Mouse (Mus musculus) CD8-positive naive resting alpha-beta T cell, adult 2 months (primary cell): ENCODE measurements around the gene Ubp1.

Experiments
- DNase-seq, 2 experiments: peaks; one replicate each; pipeline ENCODE4 v3.0.0; 2022; ENCODE audit warnings: low read depth in 2 of 2, low spot score in 2 of 2

Gene Ubp1

DNA sequence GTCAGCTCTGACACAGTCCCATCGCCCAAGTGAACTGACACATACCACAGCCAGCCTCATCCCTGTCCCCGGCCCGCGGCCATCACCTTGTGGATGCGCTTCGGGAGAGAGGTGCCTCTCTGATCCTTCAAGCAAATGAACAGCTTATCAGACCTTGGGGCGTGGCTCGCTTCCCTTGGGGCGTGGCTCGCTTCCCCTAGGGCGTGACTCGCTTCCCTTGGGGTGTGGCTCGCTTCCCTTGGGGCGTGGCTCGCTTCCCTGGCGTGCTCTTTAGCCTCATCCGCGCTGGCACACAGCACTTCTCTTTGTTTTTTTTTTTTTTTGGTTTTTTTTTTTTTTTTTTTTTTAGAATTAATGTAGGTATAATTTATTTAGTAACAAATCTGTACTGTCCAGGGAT is 80.5 kb downstream of the Ubp1 start:
- DNase-seq: no peak

DNA sequence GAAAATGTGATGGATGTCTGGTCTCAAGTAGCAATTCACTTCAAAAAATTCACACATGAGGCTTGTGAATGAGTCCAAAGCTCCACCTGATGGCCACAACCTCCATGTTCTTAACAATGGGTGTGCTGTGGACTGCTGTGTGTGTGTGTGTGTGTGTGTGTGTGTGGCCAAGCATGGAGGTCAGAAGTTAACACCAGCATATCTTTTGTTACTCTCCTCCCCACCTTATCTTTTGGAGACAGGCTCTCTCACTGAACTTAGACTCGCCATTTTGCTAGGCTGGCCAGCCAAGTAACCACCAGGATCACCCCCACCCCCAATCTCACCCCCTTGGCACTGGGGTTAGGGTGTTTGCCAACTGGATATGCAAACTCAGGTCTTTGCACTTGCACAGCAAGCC is 83.3 kb downstream of the Ubp1 start:
- no peak for DNase-seq

DNA sequence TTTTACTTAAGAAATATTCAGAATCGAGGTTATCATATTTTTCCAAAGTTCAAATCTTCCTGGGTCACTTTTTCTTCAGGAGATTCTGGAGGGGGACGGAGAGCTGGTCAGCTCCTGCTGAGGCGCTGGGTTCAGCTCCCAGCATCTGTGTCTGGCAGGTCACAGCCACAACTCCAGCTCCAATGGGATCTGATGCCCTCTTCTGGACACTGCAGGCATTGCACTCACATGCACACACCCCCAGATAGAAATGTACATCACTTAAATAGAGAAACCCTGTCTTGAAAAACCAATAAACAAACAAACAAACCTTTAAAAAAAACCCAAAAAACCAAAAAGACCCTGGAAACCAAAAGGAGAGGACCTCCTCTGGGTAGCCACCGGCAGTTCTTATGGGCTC is 85.0 kb downstream of the Ubp1 start:
- DNase-seq: no peak

DNA sequence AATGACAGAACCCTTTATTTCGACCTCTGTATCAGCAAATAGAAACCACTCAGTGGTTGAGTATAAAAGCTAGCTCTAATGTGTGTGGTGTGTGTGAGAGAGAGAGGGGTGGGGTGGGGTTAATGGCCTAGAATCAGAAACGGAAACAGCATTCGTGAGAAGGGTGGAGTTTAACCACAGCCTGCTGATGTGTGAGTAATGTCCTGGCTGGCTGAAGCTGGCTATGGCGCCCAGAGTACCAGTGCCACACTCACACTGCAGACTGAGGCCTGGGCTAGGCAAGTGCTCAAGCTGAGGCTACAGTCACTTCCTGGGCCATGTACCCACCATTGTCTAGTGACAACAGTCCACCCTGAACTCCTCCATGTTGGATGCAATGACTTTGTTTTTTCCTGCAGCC is 85.7 kb downstream of the Ubp1 start:
- no peak for DNase-seq

DNA sequence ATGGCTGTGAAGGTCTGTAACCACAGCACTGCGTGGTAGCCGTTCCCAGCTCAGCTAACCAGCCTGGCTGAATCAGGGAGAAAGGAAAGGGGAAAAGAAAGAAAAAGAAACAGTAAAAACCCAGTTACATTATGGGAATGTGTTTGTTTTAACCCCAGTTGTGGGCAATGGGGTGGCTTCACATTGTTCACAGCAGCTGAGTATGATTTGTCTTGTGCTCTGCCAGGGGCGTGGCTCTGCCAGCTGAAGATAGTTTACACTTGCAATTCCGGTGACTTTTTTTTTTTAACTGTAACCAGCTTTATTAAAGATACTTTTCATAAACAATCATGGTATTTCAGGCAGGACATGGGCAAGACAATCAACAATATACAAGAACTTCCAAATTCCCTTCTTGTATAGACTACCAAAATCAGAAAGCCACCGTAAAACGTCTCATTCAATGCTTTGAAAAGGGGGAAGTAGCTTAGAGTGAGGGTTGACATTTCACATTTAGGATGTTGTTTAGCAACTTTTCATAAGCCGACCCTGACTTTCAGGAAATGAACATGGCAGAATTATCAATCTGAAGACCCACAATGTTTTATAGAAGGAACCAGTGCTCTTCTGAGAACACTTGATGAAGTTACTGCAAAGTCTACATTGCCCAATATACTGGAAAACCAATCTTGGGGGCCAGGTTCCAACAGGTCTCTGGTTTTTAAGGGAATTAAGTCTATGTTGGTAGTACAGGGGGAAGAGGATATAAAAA is 88.5 kb downstream of the Ubp1 start:
- DNase-seq: no peak

DNA sequence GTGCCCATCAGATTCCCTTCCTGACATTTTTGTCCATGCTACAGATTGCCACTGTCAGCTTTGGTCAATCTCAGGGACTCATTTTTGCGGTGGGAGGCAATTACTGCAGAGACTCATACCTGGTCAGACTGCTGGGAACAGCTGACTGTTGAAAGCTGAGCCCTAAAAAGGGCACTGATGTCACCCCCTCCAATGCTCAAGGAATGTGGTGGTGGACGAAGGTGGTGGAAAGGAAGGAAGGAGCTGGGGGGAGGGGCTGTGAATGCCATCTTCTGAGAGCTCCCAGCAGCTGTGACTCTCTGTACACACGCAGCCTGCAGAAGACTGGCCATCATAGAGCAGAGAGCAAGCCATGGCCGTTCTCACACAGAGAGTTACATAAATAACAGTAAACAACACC is 91.4 kb downstream of the Ubp1 start:
- no peak for DNase-seq

DNA sequence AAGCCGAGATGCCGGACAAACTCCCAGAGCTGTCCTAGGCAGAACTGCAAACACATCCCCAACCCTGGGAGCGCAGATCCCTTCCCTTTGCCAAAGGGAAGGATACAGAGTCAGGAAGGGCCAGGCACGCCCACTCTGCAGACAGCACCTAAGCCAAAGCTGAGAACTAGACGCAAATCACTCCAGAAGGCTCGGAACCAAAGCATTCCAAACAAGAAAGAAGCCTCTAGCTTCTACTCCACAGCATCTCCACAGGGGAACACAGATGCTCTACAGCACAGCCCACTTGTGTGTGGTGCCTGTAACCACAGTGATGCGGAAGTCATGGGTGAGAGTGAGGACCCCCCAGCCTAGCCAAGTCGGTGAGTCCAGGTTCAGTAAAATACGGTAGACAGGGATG is 94.4 kb downstream of the Ubp1 start:
- no peak for DNase-seq

DNA sequence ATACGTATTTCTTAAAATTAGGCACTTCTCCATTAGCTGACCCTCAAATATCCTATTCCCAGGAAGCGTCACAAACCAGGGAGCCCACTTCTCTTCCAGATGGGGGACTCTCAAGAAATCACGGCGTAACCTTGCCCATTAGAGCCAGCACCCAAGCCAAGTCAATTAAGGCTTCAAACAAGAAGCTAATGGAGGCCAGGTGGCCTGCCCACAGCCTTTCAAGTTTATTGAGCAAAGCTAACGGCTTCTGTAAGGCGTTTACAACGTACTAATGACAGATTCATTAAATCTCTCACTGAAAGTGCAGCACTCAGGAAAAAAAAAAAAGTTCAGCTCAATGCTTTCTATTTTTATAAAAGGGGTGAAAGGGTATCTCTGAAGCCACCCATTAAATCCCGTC is 95.1 kb downstream of the Ubp1 start:
- DNase-seq: no peak

DNA sequence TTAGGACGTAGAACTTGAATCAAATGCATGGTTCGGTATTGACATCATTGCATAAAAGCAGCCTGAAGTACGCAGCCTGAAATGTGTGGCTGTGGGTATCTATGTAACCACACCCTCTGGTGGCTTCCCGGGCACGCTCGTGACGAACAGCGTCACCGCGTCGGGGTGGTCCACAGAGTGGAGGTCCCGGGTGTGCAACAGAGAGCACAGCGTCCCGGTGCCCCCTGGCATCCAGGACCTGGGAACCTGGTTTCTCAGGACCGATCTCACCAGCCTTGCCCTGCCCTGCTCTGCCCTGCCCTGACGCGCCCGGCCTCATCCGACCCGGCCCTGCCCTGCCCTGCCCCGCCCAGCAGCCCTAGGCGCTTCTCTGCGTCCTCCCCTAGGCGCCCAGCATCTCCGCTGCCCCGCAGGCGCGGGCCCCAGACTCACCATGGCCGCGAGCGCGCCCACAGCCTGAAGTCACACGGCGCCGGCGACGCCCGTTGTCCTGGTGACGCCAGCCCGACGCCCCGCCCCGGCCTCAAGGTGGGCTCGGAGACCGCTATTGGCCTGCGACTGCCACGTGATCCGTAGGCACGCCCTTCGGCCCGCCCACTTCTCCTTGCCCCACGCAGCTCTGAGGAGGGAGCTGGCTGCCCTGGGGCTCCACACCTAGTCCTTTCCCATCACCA is 95.7 kb downstream of the Ubp1 start:
- DNase-seq: peak; percentile 70 to 73
